Mouse (Mus musculus) lung, embryonic 14.5 days (tissue): ENCODE results near the gene Rabl6. TPM values are rescaled to one million over a fixed set of nuclear protein-coding genes. Genes with fewer than 3 reads are reported as not detected.

ENCODE experiments used
- ATAC-seq: fragments of 200-750 bp; cut with Nextera tagmentation; 2 replicates; pipeline ENCODE4 v1.8.0; 2017; ENCODE audit warnings: mild to moderate bottlenecking, moderate TSS enrichment, moderate library complexity; ENCODE audit not compliant: insufficient read depth
- DNase-seq: peaks from one replicate; pipeline ENCODE4 v3.0.0-alpha.2; 2015
- H3K27ac ChIP-seq: fragments of 300-500 bp; sonication (generic); 2 replicates; pipeline ENCODE4 v1.5.1; 2014; ENCODE audit warnings: low read depth, mild to moderate bottlenecking, moderate library complexity
- H3K27me3 ChIP-seq: fragments of 300-500 bp; sonication (generic); 2 replicates; pipeline ENCODE4 v1.6.1; 2014; ENCODE audit warnings: low read length, control low read depth; ENCODE audit not compliant: insufficient read depth
- H3K36me3 ChIP-seq: fragments of 300-500 bp; sonication (generic); 2 replicates; pipeline ENCODE4 v1.6.1; 2014; ENCODE audit warnings: control low read depth; ENCODE audit not compliant: insufficient read depth
- H3K4me1 ChIP-seq: fragments of 300-500 bp; sonication (generic); 2 replicates; pipeline ENCODE4 v1.6.1; 2014; ENCODE audit warnings: antibody characterized with exemption, control low read depth; ENCODE audit not compliant: insufficient read depth
- H3K4me2 ChIP-seq: fragments of 300-500 bp; sonication (generic); 2 replicates; pipeline ENCODE4 v1.6.1; 2014; ENCODE audit warnings: mild to moderate bottlenecking
- H3K4me3 ChIP-seq: fragments of 300-500 bp; sonication (generic); 2 replicates; pipeline ENCODE4 v1.5.1; 2014; ENCODE audit warnings: low read depth, low read length
- H3K9ac ChIP-seq: fragments of 300-500 bp; sonication (generic); 2 replicates; pipeline ENCODE4 v1.6.1; 2014
- H3K9me3 ChIP-seq: fragments of 300-500 bp; sonication (generic); 2 replicates; pipeline ENCODE4 v1.6.1; 2016; ENCODE audit warnings: low read depth, low read length, control low read depth
- CTCF ChIP-seq: IDR thresholded peaks from 2 replicates; pipeline ENCODE4 v1.5.1; 2016; ENCODE audit warnings: antibody characterized with exemption, low read depth
- WGBS: fragments of 180-500 bp; shearing (Covaris S2); extraction: QIAGEN DNeasy Blood & Tissue Kit; methylation state at CpG from one replicate; pipeline ENCODE4 v1.1.7; 2014; 5-methylcytosine and 5-hydroxymethylcytosine counted together
- polyA plus RNA-seq: library from polyadenylated mRNA; unstranded; fragments of >200 nt; fragmentation: Nextera tagmentation; extraction: Ambion mirVana; gene quantifications from 2 replicates; pipeline ENCODE4 v1.2.1, GENCODE M21; 2014

Rabl6 gene
- polyA plus RNA-seq, 1 experiment from 2014 or later = 85.7 TPM

DNA sequence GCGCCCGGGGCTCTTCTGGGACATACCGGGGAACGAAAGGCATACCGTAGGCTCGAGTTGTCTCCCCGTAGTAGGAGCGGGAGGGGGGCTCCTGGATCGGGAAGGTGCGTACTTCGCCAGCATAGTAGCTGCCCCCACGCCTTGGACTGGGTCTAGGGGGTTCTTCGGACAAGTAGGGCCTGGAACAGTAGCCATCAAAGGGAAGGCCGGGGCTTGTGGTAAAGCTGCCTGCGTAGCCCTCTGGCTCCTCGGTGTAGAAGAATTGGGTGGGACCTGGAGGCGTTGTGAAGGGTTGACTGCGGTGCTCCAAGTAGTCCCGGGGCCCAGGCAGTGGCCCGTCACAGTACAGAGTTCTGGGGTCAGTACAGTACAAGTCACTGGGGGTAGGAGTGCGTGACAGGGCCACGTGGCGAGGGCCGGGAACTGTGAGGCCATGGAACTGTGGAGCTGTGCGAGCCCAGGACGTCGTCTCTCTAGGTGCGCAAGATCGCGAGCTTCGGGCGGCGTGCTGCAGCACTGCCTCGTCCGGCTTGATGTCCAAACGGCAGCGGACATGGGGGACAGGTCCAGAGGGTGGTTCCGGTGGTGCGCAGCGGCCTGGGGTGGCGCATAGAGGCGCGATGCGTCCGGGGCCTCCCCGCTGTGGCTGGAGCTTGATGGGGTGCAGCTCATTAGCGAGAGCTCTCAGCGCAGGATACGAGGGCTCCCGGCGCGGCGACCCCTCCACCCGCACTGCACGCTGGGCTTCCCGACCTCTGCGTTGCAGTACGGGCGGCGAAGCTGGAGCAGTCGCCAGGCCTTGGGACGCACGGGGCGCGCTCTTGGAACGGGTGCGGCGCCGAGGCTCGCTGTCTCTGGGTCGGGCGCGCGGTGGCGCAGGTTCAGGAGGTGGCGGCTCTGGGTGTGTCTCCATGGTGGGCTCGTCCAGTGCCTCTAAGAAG is 29.3 kb downstream of the Rabl6 start:
- TF ChIP-seq CTCF = no peak
- DNase-seq (no peak), ATAC-seq (no peak)
- Histone ChIP-seq H3K27me3 (peaks cover 58% of the 10 kb centered on the region), H3K9me3 (no peaks in the 10 kb centered on the region), H3K4me2 (peak overlapping the region; percentile 51), H3K27ac (no peak overlapping the region), H3K36me3 (peaks cover 14% of the 10 kb centered on the region), H3K4me1 (peaks cover 12% of the 10 kb centered on the region), H3K4me3 (peak overlapping the region; percentile 28), H3K9ac (no peak overlapping the region; the same call in 1 of the 2 replicates)
- WGBS = 5% methylated on average over 75 of the region's 77 CpGs

DNA sequence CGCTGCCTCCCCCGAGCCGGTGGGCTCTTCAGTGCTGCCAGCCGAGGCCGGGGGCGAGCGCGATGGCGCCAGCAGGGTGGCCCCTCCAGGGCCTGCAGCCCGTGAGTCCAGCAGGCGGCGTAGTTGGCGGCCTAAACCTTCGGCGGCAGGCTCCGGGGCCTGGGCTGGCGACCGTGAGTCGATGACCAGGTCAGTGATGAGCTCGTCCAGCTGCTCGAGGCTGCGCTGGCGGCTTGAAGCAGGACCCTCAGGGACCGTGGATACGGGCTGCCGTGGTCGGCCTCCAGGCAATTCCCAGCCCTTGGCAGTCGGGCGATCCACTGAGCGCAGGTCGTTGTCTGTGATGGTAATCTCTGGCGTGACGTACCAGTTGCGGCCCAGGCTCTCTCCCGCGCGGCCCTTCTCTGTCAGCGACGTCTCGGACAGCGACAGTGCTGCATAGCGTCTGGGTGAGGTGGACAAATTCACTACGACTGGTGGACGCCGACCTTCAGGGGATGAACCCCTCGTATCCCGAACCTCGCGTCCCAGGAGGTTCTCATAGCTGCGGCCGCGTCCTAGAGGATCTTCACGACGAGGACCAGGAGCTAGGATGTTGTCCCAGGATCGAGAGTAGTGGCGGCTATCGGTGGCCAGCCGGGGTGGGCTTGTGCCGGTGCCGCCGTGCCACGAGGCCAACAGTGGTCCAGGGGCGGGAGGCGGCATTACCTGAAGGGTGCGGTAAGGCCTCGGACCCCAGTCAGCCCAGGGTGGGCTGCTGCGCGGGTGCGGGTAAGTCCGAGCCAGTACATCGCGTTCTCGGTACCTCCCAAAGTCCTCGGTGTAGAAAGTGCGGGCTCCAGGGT is 30.1 kb downstream of the Rabl6 start:
- peak overlapping the region; percentile 51 for H3K4me2 ChIP-seq
- peaks cover 58% of the 10 kb centered on the region for H3K27me3 ChIP-seq
- no peak overlapping the region for H3K27ac ChIP-seq
- H3K4me3 ChIP-seq = peak overlapping the region; percentile 28
- H3K36me3 ChIP-seq = peaks cover 6% of the 10 kb centered on the region
- no peak for ATAC-seq
- H3K9ac ChIP-seq = no peak overlapping the region
- peak; percentile 34 for DNase-seq
- H3K4me1 ChIP-seq = peaks cover 17% of the 10 kb centered on the region
- no peaks in the 10 kb centered on the region for H3K9me3 ChIP-seq
- peak; percentile 32; the same call in 1 of the 2 replicates for TF ChIP-seq CTCF
- WGBS = 5% methylated on average over 75 of the region's 75 CpGs

DNA sequence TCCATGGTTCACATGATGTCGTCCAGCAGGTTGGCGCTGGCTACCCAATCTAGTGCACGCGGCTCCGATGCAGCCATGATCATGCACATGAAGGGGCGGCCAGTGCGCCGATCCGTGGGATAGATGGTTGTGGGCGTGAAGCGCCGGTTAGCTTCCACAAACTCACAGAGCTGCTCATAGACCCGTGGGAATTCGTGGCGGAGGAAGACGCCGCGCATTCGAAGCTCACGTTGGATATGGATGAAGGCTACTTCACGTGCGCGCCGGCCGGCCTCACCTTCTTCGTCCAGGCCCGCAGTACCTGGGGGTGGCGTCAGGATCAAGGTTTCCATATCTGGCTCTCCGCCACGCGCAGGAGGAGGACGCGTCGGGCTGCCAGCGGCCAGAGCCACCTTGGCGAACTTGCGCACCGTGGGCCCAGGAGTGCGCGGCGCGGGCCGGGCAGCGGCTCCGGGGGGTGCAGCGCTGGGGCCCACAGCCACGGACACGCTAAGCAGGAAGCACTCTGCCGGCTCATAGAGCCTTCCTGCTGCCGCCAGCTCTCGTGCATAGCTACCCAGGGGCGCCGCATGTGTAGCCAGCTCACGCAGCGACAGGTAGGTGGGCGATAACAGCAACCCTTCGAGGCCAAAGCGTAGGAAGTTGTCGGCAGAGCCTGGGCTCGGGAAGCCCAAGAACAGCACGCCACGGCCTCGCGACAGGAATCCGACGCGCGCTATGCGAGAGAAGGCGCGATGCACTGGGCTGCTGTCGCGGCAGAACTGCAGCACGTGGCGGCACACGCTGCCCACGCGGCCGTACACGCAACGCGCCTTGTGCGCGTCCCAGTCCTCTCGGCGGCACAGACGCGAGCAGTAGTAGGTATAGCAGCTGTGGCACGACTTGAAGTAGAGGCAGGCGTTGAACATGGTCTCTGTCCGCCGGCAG is 31.1 kb downstream of the Rabl6 start:
- Histone ChIP-seq H3K27ac (no peak overlapping the region), H3K9me3 (no peaks in the 10 kb centered on the region), H3K36me3 (peaks cover 10% of the 10 kb centered on the region; the same call in 1 of the 2 replicates), H3K4me1 (peaks cover 17% of the 10 kb centered on the region), H3K9ac (no peak overlapping the region), H3K4me3 (peak overlapping the region; percentile 28), H3K27me3 (peaks cover 58% of the 10 kb centered on the region), H3K4me2 (peak overlapping the region; percentile 51)
- 14% methylated on average over 92 of the region's 92 CpGs for WGBS
- no peak for DNase-seq
- no peak for TF ChIP-seq CTCF
- ATAC-seq = no peak

GRCm38 (mm10) chr2:25576028-25576850 is 32.1 kb downstream of the Rabl6 start:
- Histone ChIP-seq H3K27me3 (peaks cover 56% of the 10 kb centered on the region), H3K4me1 (peaks cover 15% of the 10 kb centered on the region), H3K4me3 (no peak overlapping the region), H3K36me3 (peaks cover 17% of the 10 kb centered on the region; the same call in 1 of the 2 replicates), H3K27ac (no peak overlapping the region), H3K9ac (no peak overlapping the region), H3K9me3 (no peaks in the 10 kb centered on the region), H3K4me2 (peak overlapping the region; percentile 78)
- no peak for DNase-seq
- TF ChIP-seq CTCF = no peak
- no peak for ATAC-seq
- WGBS = 76% methylated on average over 16 of the region's 16 CpGs

DNA sequence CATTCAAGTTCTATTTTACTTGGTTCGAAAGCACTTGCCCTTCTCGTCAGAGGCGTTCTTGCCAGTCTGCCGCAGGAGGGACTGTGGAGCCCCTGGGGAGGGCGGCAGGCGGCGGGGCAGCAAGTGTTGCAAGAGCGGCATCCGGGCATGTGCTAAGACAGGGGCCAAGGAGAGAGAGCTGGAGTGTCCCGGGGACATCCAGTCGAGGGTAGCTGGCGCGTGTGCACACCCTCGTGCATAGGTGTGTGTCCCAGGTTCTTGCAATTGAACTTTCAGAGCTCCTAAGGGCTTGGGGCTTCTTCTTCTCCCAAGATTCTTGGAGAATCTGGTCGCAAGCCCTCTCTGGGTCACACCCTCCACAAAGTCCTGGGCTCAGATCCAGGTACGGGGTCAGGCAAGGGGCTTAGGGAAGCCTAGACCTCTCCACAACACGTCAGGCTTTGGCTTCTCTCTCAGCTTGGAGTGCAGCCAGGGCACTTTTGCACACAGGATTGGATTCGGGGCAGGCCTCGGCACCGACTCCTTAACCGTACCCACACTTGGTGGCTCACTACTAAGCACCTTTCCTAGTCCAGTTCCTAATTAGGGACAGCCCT is 32.8 kb downstream of the Rabl6 start:
- Histone ChIP-seq H3K27ac (peak overlapping the region; percentile 86), H3K27me3 (peaks cover 49% of the 10 kb centered on the region), H3K9me3 (no peaks in the 10 kb centered on the region), H3K4me1 (peaks cover 14% of the 10 kb centered on the region), H3K4me3 (peak overlapping the region; percentile 61), H3K36me3 (peaks cover 23% of the 10 kb centered on the region), H3K4me2 (peak overlapping the region; percentile 78), H3K9ac (peak overlapping the region; percentile 44)
- DNase-seq = peak; percentile 63
- ATAC-seq = peak; percentile 8; the same call in 1 of the 2 replicates
- no peak for TF ChIP-seq CTCF
- WGBS = 8% methylated on average over 21 of the region's 21 CpGs
